Mouse (Mus musculus): ENCODE results near the gene Dhrs4. TPM values are rescaled to one million over a fixed set of nuclear protein-coding genes. Genes with fewer than 3 reads are reported as not detected.

The Dhrs4 gene
- total RNA-seq, 2 experiments from 2014 or later: 37.1 to 46.0 TPM

DNA sequence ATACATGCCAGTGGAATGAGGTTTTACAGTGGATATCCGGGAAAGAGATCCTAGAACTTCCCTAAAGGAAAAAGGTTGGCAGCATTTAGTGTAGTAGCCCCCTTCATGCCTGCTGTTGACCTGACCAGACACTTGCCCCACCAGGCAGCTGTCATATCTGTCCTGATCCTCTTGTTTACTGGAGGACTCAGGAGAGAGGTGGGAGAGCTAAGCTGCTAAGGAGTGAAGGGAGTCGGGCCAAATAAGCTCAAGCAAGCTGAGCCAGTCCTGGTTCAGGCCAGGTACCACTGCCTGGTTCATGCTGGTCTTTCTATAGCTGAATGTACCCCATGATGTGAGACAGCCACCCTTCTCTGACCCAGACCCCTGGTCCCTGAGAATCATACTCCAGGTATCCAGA lies 48.1 kb downstream of the Dhrs4 start:
- DNase-seq (ENCODE audit: low spot score): no peak

DNA sequence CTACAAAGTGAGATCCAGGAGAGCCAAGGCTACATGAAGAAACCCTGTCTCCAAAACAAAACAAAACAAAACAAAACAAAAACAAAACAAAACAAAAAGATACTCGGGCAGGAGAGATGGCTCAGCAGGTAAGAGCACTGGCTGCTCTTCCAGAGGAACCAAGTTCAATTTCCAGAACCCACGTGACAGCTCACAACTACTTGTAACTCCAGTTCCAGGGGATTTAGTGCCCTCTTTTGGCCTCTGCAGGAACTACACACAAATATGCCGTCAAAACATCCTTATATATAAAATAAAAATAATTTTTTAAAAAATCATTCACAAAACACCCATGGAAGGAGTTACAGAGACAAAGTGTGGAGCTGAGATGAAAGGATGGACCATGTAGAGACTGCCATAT lies 49.4 kb downstream of the Dhrs4 start:
- peak; percentile 25 for DNase-seq (ENCODE audit: low spot score)

DNA sequence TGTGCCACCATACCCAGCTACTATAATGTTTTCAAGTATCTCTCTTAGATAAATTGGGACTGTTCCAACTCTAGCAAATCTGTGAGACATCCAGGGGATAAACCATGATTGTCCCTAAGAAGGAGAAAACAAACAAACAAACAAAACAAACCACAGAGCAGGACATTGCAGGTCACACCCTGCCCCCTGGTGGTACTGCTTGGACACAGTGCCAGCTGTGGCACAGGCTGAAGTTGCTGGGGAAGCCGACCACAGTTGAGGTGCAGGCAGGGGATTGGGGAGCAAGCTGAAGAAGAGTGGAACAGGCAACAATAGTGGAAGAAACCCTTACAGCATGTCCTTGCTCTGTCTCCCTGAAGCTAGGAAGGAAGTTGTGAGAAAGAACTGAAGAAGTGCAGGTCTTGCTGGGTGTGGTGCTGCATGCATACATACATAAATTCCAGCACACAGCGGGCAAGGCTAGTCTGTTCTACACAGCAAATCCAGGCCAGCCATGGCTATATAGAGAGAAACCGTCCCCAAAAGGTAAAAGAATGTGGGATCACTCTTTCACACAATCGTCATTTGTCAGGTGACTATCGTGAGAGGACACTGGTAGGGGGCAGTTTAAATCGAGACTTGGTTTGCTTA lies 57.7 kb downstream of the Dhrs4 start:
- no peak for DNase-seq (ENCODE audit: low spot score)

Other genes starting within 250 kb of the Dhrs4 start
- under 1 TPM; 0.26 to 0.41 TPM for gene Carmil3, start 11.9 kb downstream of the Dhrs4 start, total RNA-seq (2021)
- not detected for gene Cpne6, start 31.7 kb downstream of the Dhrs4 start, total RNA-seq (2021)
- gene Nrl, start 46.2 kb downstream of the Dhrs4 start, total RNA-seq (2021): not detected
- gene Pck2, start 61.5 kb downstream of the Dhrs4 start, total RNA-seq (2021): 1 to 10 TPM; 2.8 to 3.1 TPM
- 100 to 1,000 TPM; 134 to 136 TPM for gene Dcaf11, start 81.2 kb downstream of the Dhrs4 start, total RNA-seq (2021)
- gene A730061H03Rik, start 81.6 kb downstream of the Dhrs4 start, total RNA-seq (2021): not detected
- gene Fitm1, start 96.9 kb downstream of the Dhrs4 start, total RNA-seq (2021): 100 to 1,000 TPM; 273 to 289 TPM
- 10 to 100 TPM; 65.1 to 72.7 TPM for gene Psme1, start 99.4 kb downstream of the Dhrs4 start, total RNA-seq (2021)
- 10 to 100 TPM; 38.2 to 40.5 TPM for gene Emc9, start 106.5 kb downstream of the Dhrs4 start, total RNA-seq (2021)
- 10 to 100 TPM; 50.1 to 56.1 TPM for gene Psme2, start 112.4 kb downstream of the Dhrs4 start, total RNA-seq (2021)
- 10 to 100 TPM; 19.0 to 19.8 TPM for gene Rnf31, start 113.0 kb downstream of the Dhrs4 start, total RNA-seq (2021)
- gene Irf9, start 124.8 kb downstream of the Dhrs4 start, total RNA-seq (2021): 1 to 10 TPM; 2.9 to 4.8 TPM
- gene Rec8, start 139.3 kb downstream of the Dhrs4 start, total RNA-seq (2021): not detected
- 10 to 100 TPM; 72.0 to 73.8 TPM for gene Ipo4, start 157.2 kb downstream of the Dhrs4 start, total RNA-seq (2021)
- 1 to 10 TPM; 1.4 to 1.6 TPM for gene Gm49378, start 159.1 kb downstream of the Dhrs4 start, total RNA-seq (2021)
- gene Tm9sf1, start 165.0 kb downstream of the Dhrs4 start, total RNA-seq (2021): 10 to 100 TPM; 15.7 to 16.4 TPM
- gene Tssk4, start 171.4 kb downstream of the Dhrs4 start, total RNA-seq (2021): under 1 TPM in 1 of 2 experiments, not detected in 1; 0.24 TPM
- 10 to 100 TPM; 20.9 to 22.2 TPM for gene Mdp1, start 181.8 kb downstream of the Dhrs4 start, total RNA-seq (2021)
- gene Gmpr2, start 193.2 kb downstream of the Dhrs4 start, total RNA-seq (2021): 1 to 10 TPM; 2.1 to 2.4 TPM
- gene Nedd8, start 193.4 kb downstream of the Dhrs4 start, total RNA-seq (2021): 100 to 1,000 TPM; 188 to 201 TPM
- 10 to 100 TPM; 12.1 to 15.7 TPM for gene Tinf2, start 203.1 kb downstream of the Dhrs4 start, total RNA-seq (2021)
- gene Tgm1, start 235.2 kb downstream of the Dhrs4 start, total RNA-seq (2021): under 1 TPM in 1 of 2 experiments, not detected in 1; 0.17 TPM
- 10 to 100 TPM; 10.4 to 11.5 TPM for gene Rabggta, start 243.5 kb downstream of the Dhrs4 start, total RNA-seq (2021)